ENCODE assay signal across 8 mouse cellular contexts in genomic region chrX:6400398-6401020, GRCm38 (mm10). TPM values are rescaled to one million over a fixed set of nuclear protein-coding genes. Genes with fewer than 3 reads are reported as not detected.
DNase-seq lines count a peak whose midpoint lies in the region; ATAC-seq lines count a peak whose summit lies in the region.

No protein-coding gene starts in this region.

- peak; percentile 17 for DNase-seq in adipocyte (ENCODE audit: low spot score)
- peak; percentile 52 for DNase-seq in embryonic facial prominence, embryonic 14.5 days (ENCODE audit: low spot score)
- peak; percentile 20 to 23 for DNase-seq in heart, postnatal 14 days

- 4% methylated on average over 5 of the region's 49 CpGs for WGBS in embryonic facial prominence, embryonic 14.5 days
- 19% methylated on average over 17 of the region's 49 CpGs for WGBS in limb, embryonic 13.5 days
- WGBS in neural tube, embryonic 12.5 days = 10% methylated on average over 36 of the region's 49 CpGs

- no peaks in the 10 kb centered on the region for H3K36me3 ChIP-seq in erythroblast, embryonic 14.5 days (ENCODE audit: control insufficient read depth)
- H3K36me3 ChIP-seq in embryonic facial prominence, embryonic 14.5 days (ENCODE audit: control insufficient read depth, insufficient read depth, low read length) = no peaks in the 10 kb centered on the region
- H3K36me3 ChIP-seq in limb, embryonic 13.5 days = no peaks in the 10 kb centered on the region
- H3K36me3 ChIP-seq in neural tube, embryonic 12.5 days = no peaks in the 10 kb centered on the region

- H3K4me3 ChIP-seq in erythroblast, embryonic 14.5 days (replicated peaks) = peak overlapping the region; percentile 34
- H3K4me3 ChIP-seq in embryonic facial prominence, embryonic 14.5 days (ENCODE audit: low read depth, low read length) = peak overlapping the region; percentile 60
- peak overlapping the region; percentile 61 for H3K4me3 ChIP-seq in limb, embryonic 13.5 days
- peak overlapping the region; percentile 60 for H3K4me3 ChIP-seq in neural tube, embryonic 12.5 days

- peak overlapping the region; percentile 76 for H3K9ac ChIP-seq in embryonic facial prominence, embryonic 14.5 days (ENCODE audit: low read depth, low read length)
- peak overlapping the region; percentile 79 for H3K9ac ChIP-seq in limb, embryonic 13.5 days
- H3K9ac ChIP-seq in neural tube, embryonic 12.5 days = peak overlapping the region; percentile 63

- H3K4me1 ChIP-seq in erythroblast, embryonic 14.5 days (ENCODE audit: control insufficient read depth) = no peaks in the 10 kb centered on the region
- no peaks in the 10 kb centered on the region; the same call in 1 of the 2 replicates for H3K4me1 ChIP-seq in embryonic facial prominence, embryonic 14.5 days (ENCODE audit: control insufficient read depth, insufficient read depth, low read length)
- H3K4me1 ChIP-seq in limb, embryonic 13.5 days = peaks cover 10% of the 10 kb centered on the region; the same call in 1 of the 2 replicates
- H3K4me1 ChIP-seq in neural tube, embryonic 12.5 days = no peaks in the 10 kb centered on the region

- intact Hi-C loops in heart, postnatal 14 days (cut with DNase I) = loop anchor here (5.0 kb wide), 1 partner anchor 77 kb away; no protein-coding TSS in a partner anchor

- no peaks in the 10 kb centered on the region for H3K9me3 ChIP-seq in erythroblast, embryonic 14.5 days (ENCODE audit: control insufficient read depth, low read length)
- H3K9me3 ChIP-seq in embryonic facial prominence, embryonic 14.5 days (ENCODE audit: control insufficient read depth, low read length) = no peaks in the 10 kb centered on the region
- no peaks in the 10 kb centered on the region for H3K9me3 ChIP-seq in limb, embryonic 13.5 days
- no peaks in the 10 kb centered on the region for H3K9me3 ChIP-seq in neural tube, embryonic 12.5 days

- no peak for ATAC-seq in erythroblast, adult 5-6 weeks (replicated peaks; ENCODE audit: low FRiP score, poor library complexity, severe bottlenecking)
- ATAC-seq in embryonic facial prominence, embryonic 14.5 days (ENCODE audit: low read depth) = peak; percentile 21
- peak; percentile 14; the same call in 1 of the 2 replicates for ATAC-seq in limb, embryonic 13.5 days (ENCODE audit: low FRiP score, low read depth)
- ATAC-seq in neural tube, embryonic 12.5 days (ENCODE audit: low FRiP score, low read depth) = peak; percentile 57
- ATAC-seq in erythroid progenitor cell, adult 5-6 weeks (replicated peaks; ENCODE audit: low FRiP score, poor library complexity, severe bottlenecking) = no peak

- peak overlapping the region; percentile 55 for H3K4me2 ChIP-seq in embryonic facial prominence, embryonic 14.5 days (ENCODE audit: low read depth, low read length)
- H3K4me2 ChIP-seq in limb, embryonic 13.5 days (replicated peaks) = peak overlapping the region; percentile 62
- peak overlapping the region; percentile 62 for H3K4me2 ChIP-seq in neural tube, embryonic 12.5 days (replicated peaks)

- peaks cover 28% of the 10 kb centered on the region for H3K27me3 ChIP-seq in erythroblast, embryonic 14.5 days (ENCODE audit: control insufficient read depth)
- H3K27me3 ChIP-seq in embryonic facial prominence, embryonic 14.5 days (replicated peaks; ENCODE audit: control insufficient read depth, insufficient read depth, low read length) = no peaks in the 10 kb centered on the region
- no peaks in the 10 kb centered on the region for H3K27me3 ChIP-seq in limb, embryonic 13.5 days
- no peaks in the 10 kb centered on the region for H3K27me3 ChIP-seq in neural tube, embryonic 12.5 days (replicated peaks)

- peak overlapping the region; percentile 81 for H3K27ac ChIP-seq in embryonic facial prominence, embryonic 14.5 days (replicated peaks; ENCODE audit: low read depth, low read length)
- peak overlapping the region; percentile 86 for H3K27ac ChIP-seq in limb, embryonic 13.5 days
- H3K27ac ChIP-seq in neural tube, embryonic 12.5 days = peak overlapping the region; percentile 57

RNA-seq across cellular contexts. Expression of gene Shroom4, which starts 0.9 kb away (rescaled TPM):
- not detected in 2 replicates for polyA plus RNA-seq in erythroblast, embryonic 14.5 days (2012)
- total RNA-seq in erythroblast, adult 5-6 weeks (2015; ENCODE audit: low replicate concordance) = 0.42 TPM in 1 of 2 replicates, not detected in the other
- not detected in 2 replicates for total RNA-seq in erythroblast, adult 5-6 weeks (2017; ENCODE audit: low replicate concordance)
- 6.9 and 8.5 TPM in 2 replicates for polyA plus RNA-seq in embryonic facial prominence, embryonic 14.5 days (2014; fragmentation: Nextera tagmentation; extraction: Ambion mirVana)
- 10 to 100 TPM; 22.3 to 24.7 TPM for total RNA-seq in heart, postnatal 14 days (2021)
- polyA plus RNA-seq in limb, embryonic 13.5 days (2015; fragmentation: Nextera tagmentation; extraction: Ambion mirVana) = 7.3 and 7.9 TPM in 2 replicates
- polyA plus RNA-seq in neural tube, embryonic 12.5 days (2016; fragmentation: Nextera tagmentation; extraction: Ambion mirVana) = 3.4 and 3.5 TPM in 2 replicates
- total RNA-seq in erythroid progenitor cell, adult 5-6 weeks (2015; ENCODE audit: low replicate concordance) = not detected in 2 replicates
- not detected in 2 replicates for total RNA-seq in erythroid progenitor cell, adult 5-6 weeks (2017; ENCODE audit: low replicate concordance)

Comparison
In these comparisons a context has a peak if more than half of its experiments do, and no peak if none do; other contexts are left out.
1. ATAC-seq: peak in embryonic facial prominence, embryonic 14.5 days (single experiment), limb, embryonic 13.5 days (single experiment) and neural tube, embryonic 12.5 days (single experiment); none in erythroblast, adult 5-6 weeks (single experiment) and erythroid progenitor cell, adult 5-6 weeks (single experiment).
2. Peak in every context shown above with its lines, with median percentiles within 50 percentile points of each other: H3K4me3 ChIP-seq, DNase-seq, H3K27ac ChIP-seq, H3K4me2 ChIP-seq and H3K9ac ChIP-seq.